Mouse (Mus musculus) liver, embryonic 14.5 days (tissue): Measurements from ENCODE around the gene H2afv. TPM values are rescaled to one million over a fixed set of nuclear protein-coding genes. Genes with fewer than 3 reads are reported as not detected.

Source experiments
- ATAC-seq: fragments of 200-750 bp; cut with Nextera tagmentation; 2 replicates; pipeline ENCODE4 v1.8.0; 2017; ENCODE audit warnings: moderate number of reproducible peaks, mild to moderate bottlenecking, moderate library complexity; ENCODE audit not compliant: insufficient read depth
- DNase-seq, 3 experiments: peaks; one replicate each; pipeline ENCODE4 v3.0.0-alpha.2; 2012 to 2013; ENCODE audit warnings: low read depth in 3 of 3, low spot score in 3 of 3
- H3K27ac ChIP-seq: fragments of 300-500 bp; sonication (generic); 2 replicates; pipeline ENCODE4 v1.5.1; 2014; ENCODE audit warnings: moderate library complexity, mild to moderate bottlenecking, control low read depth, inconsistent platforms
- H3K27me3 ChIP-seq: fragments of 300-500 bp; sonication (generic); 2 replicates; pipeline ENCODE4 v1.6.1; 2014; ENCODE audit warnings: mild to moderate bottlenecking, low read length, moderate library complexity; ENCODE audit not compliant: control insufficient read depth, insufficient read depth
- H3K36me3 ChIP-seq: fragments of 300-500 bp; sonication (generic); replicated peaks from 2 replicates; pipeline ENCODE4 v1.6.1; 2014; ENCODE audit warnings: low read depth; ENCODE audit not compliant: control insufficient read depth, insufficient read depth
- H3K4me1 ChIP-seq, 2 experiments: fragments of 200-500 bp in 1 of 2; fragments of 300-500 bp in 1 of 2; sonication (generic) in 1 of 2; replicated peaks; 2 replicates each; pipeline ENCODE4 v1.6.1; 2012 to 2014; ENCODE audit warnings: antibody characterized with exemption in 1 of 2, inconsistent platforms in 1 of 2, low read length in 1 of 2; ENCODE audit not compliant: control insufficient read depth in 2 of 2, insufficient read depth in 2 of 2
- H3K4me2 ChIP-seq: fragments of 300-500 bp; sonication (generic); 2 replicates; pipeline ENCODE4 v1.6.1; 2014; ENCODE audit warnings: low read depth, mild to moderate bottlenecking, control low read depth, moderate library complexity
- H3K4me3 ChIP-seq, 2 experiments: fragments of 200-500 bp in 1 of 2; fragments of 300-500 bp in 1 of 2; sonication (generic) in 1 of 2; 2 replicates each; pipeline ENCODE4 v1.5.1; 2012 to 2014; ENCODE audit warnings: low read depth in 2 of 2, low read length in 2 of 2, mild to moderate bottlenecking in 2 of 2, control low read depth in 1 of 2, inconsistent platforms in 1 of 2, moderate library complexity in 1 of 2; ENCODE audit not compliant: insufficient read depth in 1 of 2
- H3K9ac ChIP-seq: fragments of 300-500 bp; sonication (generic); replicated peaks from 2 replicates; pipeline ENCODE4 v1.6.1; 2014; ENCODE audit warnings: mild to moderate bottlenecking, control low read depth, moderate library complexity
- H3K9me3 ChIP-seq: fragments of 300-500 bp; sonication (generic); 2 replicates; pipeline ENCODE4 v1.6.1; 2016; ENCODE audit warnings: low read length, mixed read lengths; ENCODE audit not compliant: control insufficient read depth
- CTCF ChIP-seq: IDR thresholded peaks from 2 replicates; pipeline ENCODE4 v1.5.1; 2016; ENCODE audit warnings: antibody characterized with exemption, low read depth, control low read depth
- EP300 ChIP-seq: IDR thresholded peaks from 2 replicates; pipeline ENCODE4 v1.6.1; 2016; ENCODE audit warnings: antibody characterized with exemption, low read depth
- WGBS: fragments of 180-500 bp; shearing (Covaris S2); extraction: QIAGEN DNeasy Blood & Tissue Kit; methylation state at CpG from one replicate; pipeline ENCODE4 v1.1.7; 2014; ENCODE audit not compliant: insufficient replicate concordance; 5-methylcytosine and 5-hydroxymethylcytosine counted together
- microRNA-seq: library from miRNA; unstranded; fragments of <30 nt; microRNA quantifications from one replicate; pipeline ENCODE4, GENCODE M21; 2016
- polyA plus RNA-seq, 2 experiments: library from polyadenylated mRNA; depleted of rRNA in 1 of 2; stranded (reverse) in 1 of 2; unstranded in 1 of 2; fragments of >200 nt; fragmentation: Nextera tagmentation in 1 of 2; extraction: Ambion mirVana in 1 of 2; gene quantifications; 2 replicates each; pipeline versions ENCODE4 v1.2.1 to v1.2.3; 2012 to 2014

H2afv gene
- polyA plus RNA-seq, 2 experiments, result 44.2 to 117 TPM

DNA sequence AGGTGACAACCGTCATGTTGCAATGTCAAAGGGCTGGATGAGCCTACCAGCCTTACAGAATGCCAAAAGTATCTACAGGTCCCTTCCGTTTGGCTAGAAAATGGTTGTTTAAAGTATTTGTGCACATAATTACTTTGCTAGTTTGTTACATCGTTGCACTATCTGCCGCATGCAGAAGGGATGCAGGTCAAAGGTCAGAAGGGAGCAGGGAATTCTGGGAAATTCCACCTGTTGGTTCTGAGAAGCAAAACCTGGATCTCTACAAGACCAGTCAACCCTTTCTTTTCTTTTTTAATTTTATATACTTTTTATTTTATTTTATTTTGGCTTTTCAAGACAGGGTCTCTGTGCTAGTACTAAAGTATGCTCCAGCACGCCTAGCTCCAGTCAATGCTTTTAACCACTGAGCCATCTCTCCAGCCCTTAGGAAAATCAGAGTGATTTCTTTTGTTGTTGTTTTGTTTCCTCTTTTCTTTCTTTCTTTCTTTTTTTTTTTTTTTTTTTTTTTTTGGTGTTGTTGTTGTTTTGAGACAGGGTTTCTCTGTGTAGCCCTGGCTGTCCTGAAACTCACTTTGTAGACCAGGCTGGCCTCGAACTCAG, 56.0 kb downstream of the H2afv start:
- peak overlapping the region; percentile 73 for H3K9ac ChIP-seq

DNA sequence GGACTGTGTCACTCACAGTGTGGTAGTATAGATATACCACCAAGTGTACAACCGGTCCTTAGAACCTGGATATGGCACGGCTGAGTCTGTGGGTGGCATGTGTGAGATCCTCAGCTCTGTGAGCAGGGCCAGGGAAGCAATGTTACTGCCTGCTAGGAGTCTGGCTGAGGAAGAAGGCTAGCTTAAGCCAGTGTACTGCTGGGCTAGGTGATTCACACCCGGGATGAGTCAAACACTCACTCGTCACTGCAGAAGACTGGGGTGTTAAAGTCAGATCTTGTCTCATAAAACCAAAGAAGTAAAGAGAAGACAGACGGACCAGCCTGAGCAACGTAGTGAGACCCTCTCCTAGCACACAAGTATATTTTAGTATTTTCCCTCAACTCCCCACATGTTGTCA, 63.3 kb downstream of the H2afv start:
- Histone ChIP-seq H3K9ac (no peak overlapping the region), H3K27me3 (no peaks in the 10 kb centered on the region), H3K9me3 (no peaks in the 10 kb centered on the region), H3K27ac (no peak overlapping the region), H3K4me2 (no peak overlapping the region), H3K36me3 (no peaks in the 10 kb centered on the region), H3K4me3 (no peak overlapping the region), H3K4me1 (no peaks in the 10 kb centered on the region)
- WGBS, result 68% methylated on average over 6 of the region's 6 CpGs
- TF ChIP-seq CTCF, result no peak
- no peak for TF ChIP-seq EP300
- DNase-seq (no peak), ATAC-seq (no peak)

More for the DNA sequence above, 56.0 kb downstream of the H2afv start:
- H3K27me3 ChIP-seq, result no peaks in the 10 kb centered on the region
- peak overlapping the region; percentile 68 to 82; a peak in 3 of 4 replicates for H3K4me3 ChIP-seq
- ATAC-seq, result no peak
- H3K4me1 ChIP-seq, result peaks cover 3 to 23% of the 10 kb centered on the region in 2 experiments; a peak in 3 of 4 replicates
- DNase-seq, result no peak
- 75% methylated on average over 6 of the region's 6 CpGs for WGBS
- no peaks in the 10 kb centered on the region for H3K36me3 ChIP-seq
- no peaks in the 10 kb centered on the region for H3K9me3 ChIP-seq
- TF ChIP-seq CTCF (no peak), EP300 (no peak)
- H3K4me2 ChIP-seq, result peak overlapping the region; percentile 65
- H3K27ac ChIP-seq, result peak overlapping the region; percentile 16

Small RNA genes within 50 kb of the gene (microRNA-seq; reads per million reads assigned to microRNA genes)
- gene Gm22123 (not detected), gene Mir7651 (not detected)

Other genes starting within 250 kb of the H2afv start
- gene A730071L15Rik, start 244.4 kb downstream of the H2afv start, polyA plus RNA-seq (2012; rRNA removed), result 0.04 and 0.05 TPM in 2 replicates
- gene A730071L15Rik, start 244.4 kb downstream of the H2afv start, polyA plus RNA-seq (2014; fragmentation: Nextera tagmentation; extraction: Ambion mirVana), result not detected in 2 replicates
- gene Nudcd3, start 244.0 kb downstream of the H2afv start, polyA plus RNA-seq (2012; rRNA removed), result 10.2 TPM in 2 replicates
- 9.3 and 11.9 TPM in 2 replicates for gene Nudcd3, start 244.0 kb downstream of the H2afv start, polyA plus RNA-seq (2014; fragmentation: Nextera tagmentation; extraction: Ambion mirVana)
- gene Npc1l1, start 214.3 kb downstream of the H2afv start, polyA plus RNA-seq (2012; rRNA removed), result 0.11 and 0.13 TPM in 2 replicates
- gene Npc1l1, start 214.3 kb downstream of the H2afv start, polyA plus RNA-seq (2014; fragmentation: Nextera tagmentation; extraction: Ambion mirVana), result 0.08 and 0.19 TPM in 2 replicates
- gene Ddx56, start 176.7 kb downstream of the H2afv start, polyA plus RNA-seq (2012; rRNA removed), result 25.4 and 28.7 TPM in 2 replicates
- 45.8 and 53.4 TPM in 2 replicates for gene Ddx56, start 176.7 kb downstream of the H2afv start, polyA plus RNA-seq (2014; fragmentation: Nextera tagmentation; extraction: Ambion mirVana)
- gene Tmed4, start 169.6 kb downstream of the H2afv start, polyA plus RNA-seq (2012; rRNA removed), result 23.9 and 28.3 TPM in 2 replicates
- 37.4 and 37.5 TPM in 2 replicates for gene Tmed4, start 169.6 kb downstream of the H2afv start, polyA plus RNA-seq (2014; fragmentation: Nextera tagmentation; extraction: Ambion mirVana)
- gene Ogdh, start 152.8 kb downstream of the H2afv start, polyA plus RNA-seq (2012; rRNA removed), result 38.6 and 41.8 TPM in 2 replicates
- gene Ogdh, start 152.8 kb downstream of the H2afv start, polyA plus RNA-seq (2014; fragmentation: Nextera tagmentation; extraction: Ambion mirVana), result 60.6 and 72.8 TPM in 2 replicates
- gene Zmiz2, start 55.4 kb downstream of the H2afv start, polyA plus RNA-seq (2012; rRNA removed), result 7.3 and 9.4 TPM in 2 replicates
- 3.9 and 4.1 TPM in 2 replicates for gene Zmiz2, start 55.4 kb downstream of the H2afv start, polyA plus RNA-seq (2014; fragmentation: Nextera tagmentation; extraction: Ambion mirVana)
- gene Ppia, start 29.0 kb downstream of the H2afv start, polyA plus RNA-seq (2012; rRNA removed), result 1,485 and 1,780 TPM in 2 replicates
- gene Ppia, start 29.0 kb downstream of the H2afv start, polyA plus RNA-seq (2014; fragmentation: Nextera tagmentation; extraction: Ambion mirVana), result 3,165 and 3,291 TPM in 2 replicates
- 4.1 and 6.2 TPM in 2 replicates for gene Purb, start 31.5 kb upstream of the H2afv start, polyA plus RNA-seq (2012; rRNA removed)
- 6.2 TPM in 2 replicates for gene Purb, start 31.5 kb upstream of the H2afv start, polyA plus RNA-seq (2014; fragmentation: Nextera tagmentation; extraction: Ambion mirVana)
- 5.7 and 7.0 TPM in 2 replicates for gene Myo1g, start 76.5 kb upstream of the H2afv start, polyA plus RNA-seq (2012; rRNA removed)
- gene Myo1g, start 76.5 kb upstream of the H2afv start, polyA plus RNA-seq (2014; fragmentation: Nextera tagmentation; extraction: Ambion mirVana), result 5.4 and 5.7 TPM in 2 replicates
- 33.1 and 36.8 TPM in 2 replicates for gene Ccm2, start 102.4 kb upstream of the H2afv start, polyA plus RNA-seq (2012; rRNA removed)
- 39.0 and 39.4 TPM in 2 replicates for gene Ccm2, start 102.4 kb upstream of the H2afv start, polyA plus RNA-seq (2014; fragmentation: Nextera tagmentation; extraction: Ambion mirVana)
- gene Nacad, start 161.6 kb upstream of the H2afv start, polyA plus RNA-seq (2012; rRNA removed), result 2.3 and 4.0 TPM in 2 replicates
- gene Nacad, start 161.6 kb upstream of the H2afv start, polyA plus RNA-seq (2014; fragmentation: Nextera tagmentation; extraction: Ambion mirVana), result 6.2 and 6.4 TPM in 2 replicates
- 55.1 and 63.6 TPM in 2 replicates for gene Tbrg4, start 181.6 kb upstream of the H2afv start, polyA plus RNA-seq (2012; rRNA removed)
- gene Tbrg4, start 181.6 kb upstream of the H2afv start, polyA plus RNA-seq (2014; fragmentation: Nextera tagmentation; extraction: Ambion mirVana), result 27.7 and 30.4 TPM in 2 replicates
- not detected in 2 replicates for gene Wap, start 194.2 kb upstream of the H2afv start, polyA plus RNA-seq (2012; rRNA removed)
- not detected in 2 replicates for gene Wap, start 194.2 kb upstream of the H2afv start, polyA plus RNA-seq (2014; fragmentation: Nextera tagmentation; extraction: Ambion mirVana)
- 0.04 and 0.14 TPM in 2 replicates for gene Ramp3, start 214.1 kb upstream of the H2afv start, polyA plus RNA-seq (2012; rRNA removed)
- gene Ramp3, start 214.1 kb upstream of the H2afv start, polyA plus RNA-seq (2014; fragmentation: Nextera tagmentation; extraction: Ambion mirVana), result not detected in 2 replicates